Mouse (Mus musculus) megakaryocyte, embryonic 14.5 days (primary cell): ENCODE data around the gene Optc. TPM values are rescaled to one million over a fixed set of nuclear protein-coding genes. Genes with fewer than 3 reads are reported as not detected.

Source experiments
- H3K27me3 ChIP-seq: replicated peaks from 2 replicates; pipeline ENCODE3; 2012; ENCODE audit warnings: inconsistent platforms
- H3K36me3 ChIP-seq: replicated peaks from 2 replicates; pipeline ENCODE3; 2012; ENCODE audit warnings: low read length, inconsistent platforms, mixed read lengths
- H3K4me1 ChIP-seq: 2 replicates; pipeline ENCODE4 v1.6.1; 2012; ENCODE audit warnings: inconsistent platforms
- H3K4me3 ChIP-seq: replicated peaks from 2 replicates; pipeline ENCODE3; 2012; ENCODE audit warnings: moderate library complexity, mild to moderate bottlenecking, inconsistent platforms
- H3K9me3 ChIP-seq: 2 replicates; pipeline ENCODE4 v1.6.1; 2012; ENCODE audit warnings: inconsistent platforms
- FLI1 ChIP-seq: IDR thresholded peaks from 2 replicates; pipeline ENCODE4 v1.6.1; 2012; ENCODE audit warnings: low read length, inconsistent platforms, mixed read lengths
- GATA1 ChIP-seq: IDR thresholded peaks from 3 replicates; pipeline ENCODE4 v1.6.1; 2012; ENCODE audit warnings: mixed read lengths, low read length, inconsistent platforms, borderline replicate concordance
- polyA plus RNA-seq: library from polyadenylated mRNA; stranded (reverse); fragments of >175 nt; gene quantifications from 2 replicates; pipeline ENCODE4 v1.2.3, GENCODE M21; 2012; ENCODE audit warnings: low replicate concordance; ENCODE audit not compliant: insufficient read depth

Optc gene
- polyA plus RNA-seq, 1 experiment: not detected

DNA sequence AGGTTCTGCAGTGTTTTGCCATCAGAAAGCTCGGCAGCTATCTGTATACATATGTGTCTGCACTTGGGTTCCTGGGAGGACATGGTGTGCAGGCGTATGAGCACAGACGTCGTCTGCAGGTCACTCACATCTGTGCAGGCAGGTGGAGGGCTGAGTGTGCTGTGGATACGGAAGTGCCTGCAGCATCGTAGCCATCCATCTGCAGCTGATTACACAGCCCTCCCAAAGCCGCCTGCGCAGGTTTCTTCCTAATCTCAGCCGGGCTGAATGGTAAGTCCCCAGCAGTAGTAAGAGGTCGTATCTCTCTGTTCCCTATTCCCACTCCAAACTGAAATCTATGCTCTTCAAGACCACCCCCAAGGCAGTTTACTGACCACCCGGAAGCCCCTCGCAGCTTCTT lies 1.4 kb downstream of the Optc start:
- no peak for TF ChIP-seq FLI1
- no peak for TF ChIP-seq GATA1
- no peak overlapping the region for H3K4me3 ChIP-seq
- H3K27me3 ChIP-seq: peaks cover 88% of the 10 kb centered on the region
- H3K36me3 ChIP-seq: no peaks in the 10 kb centered on the region
- H3K9me3 ChIP-seq: no peaks in the 10 kb centered on the region
- H3K4me1 ChIP-seq: peaks cover 35% of the 10 kb centered on the region

DNA sequence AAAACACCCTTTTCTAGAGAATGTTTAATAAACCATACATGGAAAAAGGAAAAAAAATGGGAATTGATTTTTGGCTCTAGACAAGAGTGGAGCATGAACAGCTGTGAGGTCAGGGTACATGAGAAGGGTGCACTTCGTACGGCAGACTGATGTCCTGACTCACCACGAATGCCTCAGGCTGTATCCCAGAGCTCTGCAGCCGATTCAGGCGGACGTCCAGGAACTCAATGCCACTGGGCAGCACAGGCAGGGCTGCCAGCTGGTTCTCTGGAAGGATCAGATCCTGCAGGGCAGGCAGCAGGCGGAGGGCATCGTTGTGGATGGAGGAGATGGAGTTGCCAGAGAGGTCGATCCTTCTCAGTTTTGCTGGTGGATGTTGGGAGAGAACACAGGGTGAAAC lies 7.0 kb downstream of the Optc start:
- Histone ChIP-seq H3K9me3 (no peaks in the 10 kb centered on the region), H3K36me3 (no peaks in the 10 kb centered on the region), H3K4me1 (peaks cover 51% of the 10 kb centered on the region), H3K27me3 (peaks cover 50% of the 10 kb centered on the region), H3K4me3 (no peak overlapping the region)
- TF ChIP-seq GATA1 (no peak), FLI1 (no peak)

DNA sequence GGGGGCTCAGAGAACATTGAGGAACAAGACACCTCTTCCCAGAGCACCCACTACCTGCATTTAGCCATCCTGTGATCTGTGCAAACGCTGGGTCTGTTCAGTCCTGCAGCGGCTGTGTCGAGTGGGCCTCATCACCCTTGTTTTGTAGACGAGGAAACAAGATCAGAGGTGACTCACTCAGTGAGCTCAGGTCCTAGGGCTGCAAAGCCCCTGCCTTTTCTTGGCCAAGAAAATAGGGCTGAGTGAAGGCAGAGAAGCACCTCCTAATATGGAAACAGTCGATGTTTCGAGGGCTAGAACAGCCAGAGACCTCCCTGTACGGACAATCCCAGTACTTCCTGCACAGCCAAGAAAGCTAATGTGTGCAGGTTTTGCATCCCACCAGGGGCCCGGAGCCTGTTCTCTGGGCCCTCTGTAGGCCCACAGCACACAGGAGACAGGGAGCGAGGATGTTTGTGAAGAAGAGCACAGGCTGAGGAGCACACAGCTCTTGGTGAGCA lies 8.7 kb downstream of the Optc start:
- Histone ChIP-seq H3K4me1 (peaks cover 60% of the 10 kb centered on the region), H3K9me3 (no peaks in the 10 kb centered on the region), H3K27me3 (peaks cover 37% of the 10 kb centered on the region), H3K36me3 (no peaks in the 10 kb centered on the region), H3K4me3 (no peak overlapping the region)
- TF ChIP-seq GATA1: no peak
- TF ChIP-seq FLI1: no peak

DNA sequence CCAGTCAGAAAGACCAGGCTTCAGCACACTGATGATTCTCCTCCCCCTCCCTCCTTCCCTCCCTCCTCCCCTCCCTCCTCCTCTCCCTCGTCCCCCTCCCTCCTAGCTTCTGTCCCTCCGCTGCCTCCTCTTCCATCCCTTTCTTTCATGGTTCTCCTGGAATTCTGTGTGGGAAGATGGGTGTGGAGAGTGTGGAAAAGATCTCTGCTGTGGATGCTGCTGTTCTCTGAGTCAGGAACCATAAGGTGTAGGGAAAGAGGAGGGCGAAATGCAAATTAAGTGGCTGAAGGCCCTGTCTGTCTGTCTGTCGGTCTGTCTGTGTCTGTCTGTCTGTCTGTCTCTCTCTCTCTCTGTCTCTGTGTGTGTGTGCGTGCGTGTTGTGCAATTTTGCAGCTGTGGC lies 10.5 kb downstream of the Optc start:
- H3K27me3 ChIP-seq: peaks cover 23% of the 10 kb centered on the region
- no peaks in the 10 kb centered on the region for H3K9me3 ChIP-seq
- H3K4me3 ChIP-seq: no peak overlapping the region

DNA sequence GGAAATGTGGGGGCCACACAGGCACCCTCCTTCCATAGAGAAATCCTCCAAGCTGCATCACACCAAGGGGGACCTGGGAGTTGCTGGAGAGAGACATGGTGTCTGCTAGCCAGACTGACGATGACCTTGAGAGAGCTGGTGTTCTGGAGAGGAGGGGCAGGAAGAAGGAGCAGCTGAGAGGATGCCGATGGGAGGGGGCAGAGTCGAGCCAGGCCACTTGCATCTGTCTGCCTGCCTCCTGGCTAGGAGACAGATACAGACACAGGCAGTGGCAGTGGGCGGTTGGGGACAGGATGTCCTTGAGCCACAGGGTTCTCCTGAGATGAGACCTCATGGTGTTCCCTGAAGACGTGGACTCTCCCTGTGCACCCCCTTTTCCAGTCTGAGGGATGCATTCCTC lies 16.3 kb downstream of the Optc start:
- Histone ChIP-seq H3K9me3 (peaks cover 15% of the 10 kb centered on the region), H3K4me3 (peak overlapping the region; percentile 82), H3K36me3 (peaks cover 5% of the 10 kb centered on the region), H3K4me1 (peaks cover 93% of the 10 kb centered on the region), H3K27me3 (peaks cover 36% of the 10 kb centered on the region)
- TF ChIP-seq GATA1 (no peak), FLI1 (no peak)

More for the DNA sequence above, 10.5 kb downstream of the Optc start:
- no peak for TF ChIP-seq FLI1
- TF ChIP-seq GATA1: no peak
- H3K36me3 ChIP-seq: no peaks in the 10 kb centered on the region
- H3K4me1 ChIP-seq: peaks cover 74% of the 10 kb centered on the region

DNA sequence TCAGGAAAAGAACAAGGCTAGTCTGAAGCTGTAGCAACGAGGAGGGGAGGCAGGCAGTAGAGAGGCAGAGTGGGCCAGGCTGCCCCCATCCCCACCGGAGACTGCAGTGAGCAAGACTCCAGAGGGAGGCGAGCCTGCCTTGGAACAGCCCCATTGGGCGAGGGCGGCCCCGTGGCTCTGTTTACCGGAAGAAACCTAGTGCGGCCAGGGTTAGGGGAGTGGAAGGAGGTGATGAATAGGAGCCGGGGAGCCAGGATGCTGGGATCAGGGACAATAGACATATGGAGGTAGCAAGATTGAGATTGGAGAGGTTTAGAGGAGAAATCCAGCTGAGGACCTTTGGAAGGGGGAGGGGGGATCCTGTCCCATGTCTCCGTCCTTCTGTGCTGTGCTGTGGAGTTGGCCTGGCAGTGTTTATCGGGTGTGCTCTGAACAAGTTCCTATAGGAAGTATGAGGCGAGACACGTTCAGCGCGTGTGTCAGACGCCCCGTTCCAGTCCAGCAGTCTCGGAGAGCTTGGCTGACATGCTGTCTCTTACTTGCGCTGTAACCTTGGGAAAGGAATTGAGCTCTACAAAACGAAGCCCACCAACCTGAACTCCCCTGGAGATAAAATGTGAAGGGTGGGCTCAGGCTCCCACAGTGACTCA lies 17.7 kb downstream of the Optc start:
- TF ChIP-seq GATA1 (no peak), FLI1 (no peak)
- H3K4me3 ChIP-seq: no peak overlapping the region
- H3K27me3 ChIP-seq: peaks cover 48% of the 10 kb centered on the region
- H3K9me3 ChIP-seq: peaks cover 15% of the 10 kb centered on the region
- peaks cover 87% of the 10 kb centered on the region for H3K4me1 ChIP-seq
- H3K36me3 ChIP-seq: peaks cover 5% of the 10 kb centered on the region

DNA sequence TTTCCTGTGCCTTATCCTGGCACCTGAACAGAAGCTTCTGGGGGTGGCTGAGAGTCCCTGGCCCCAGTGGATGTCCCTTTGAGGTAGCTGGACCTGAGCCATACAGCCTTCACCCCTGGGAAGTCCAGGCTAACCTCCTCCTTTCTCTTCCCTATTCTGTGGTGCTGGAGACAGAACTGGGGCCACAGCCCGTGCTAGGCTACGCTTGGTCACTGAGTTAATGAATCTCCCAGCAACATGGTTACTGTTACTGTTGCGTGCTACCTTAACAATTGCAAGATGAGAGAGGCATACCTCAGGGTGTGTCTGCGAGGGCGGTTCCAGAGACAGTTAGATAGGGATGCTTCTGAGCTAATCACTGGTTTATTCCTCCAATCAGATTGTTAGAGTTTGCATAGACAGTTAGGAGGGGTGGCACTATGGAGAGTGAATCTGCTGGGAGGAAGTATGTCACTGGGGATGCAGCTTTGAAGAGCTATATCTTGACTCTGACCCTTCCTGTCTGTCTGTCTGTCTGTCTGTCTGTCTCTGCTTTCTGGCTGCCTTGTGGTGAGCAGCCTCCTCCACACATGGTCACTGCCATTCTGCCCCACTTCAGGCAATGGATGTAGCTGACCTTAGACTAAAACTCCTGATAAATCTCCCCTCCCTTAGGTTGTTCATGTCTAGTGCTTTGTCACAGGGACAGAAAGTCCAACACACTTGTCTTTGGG lies 20.1 kb downstream of the Optc start:
- H3K4me3 ChIP-seq: peak overlapping the region; percentile 46
- peaks cover 70% of the 10 kb centered on the region for H3K4me1 ChIP-seq
- peaks cover 5% of the 10 kb centered on the region for H3K36me3 ChIP-seq
- peaks cover 15% of the 10 kb centered on the region for H3K9me3 ChIP-seq
- no peak for TF ChIP-seq GATA1
- TF ChIP-seq FLI1: no peak
- peaks cover 62% of the 10 kb centered on the region for H3K27me3 ChIP-seq

DNA sequence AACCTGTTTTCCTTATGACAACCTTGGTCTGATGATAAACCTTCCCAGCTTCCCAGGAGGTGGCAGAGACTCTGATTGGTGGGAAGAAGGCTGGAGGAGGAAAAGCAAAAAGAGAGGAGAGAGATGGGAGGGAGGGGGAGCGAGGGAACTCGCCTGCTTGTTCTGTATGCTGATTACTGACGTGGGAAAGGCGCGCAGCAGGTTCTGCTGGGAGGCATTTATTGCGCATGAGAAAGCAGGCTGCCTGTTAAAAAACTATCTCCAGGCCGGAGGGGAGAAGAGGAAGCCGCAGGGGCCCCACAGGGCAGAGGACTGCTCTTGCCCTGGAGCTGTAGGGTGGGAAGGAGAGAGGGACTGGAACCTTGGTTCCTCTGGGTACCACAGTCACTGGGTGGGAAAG lies 20.8 kb downstream of the Optc start:
- Histone ChIP-seq H3K4me1 (peaks cover 64% of the 10 kb centered on the region), H3K36me3 (peaks cover 5% of the 10 kb centered on the region), H3K27me3 (peaks cover 66% of the 10 kb centered on the region), H3K4me3 (peak overlapping the region; percentile 59), H3K9me3 (peaks cover 15% of the 10 kb centered on the region)
- no peak for TF ChIP-seq GATA1
- no peak for TF ChIP-seq FLI1

DNA sequence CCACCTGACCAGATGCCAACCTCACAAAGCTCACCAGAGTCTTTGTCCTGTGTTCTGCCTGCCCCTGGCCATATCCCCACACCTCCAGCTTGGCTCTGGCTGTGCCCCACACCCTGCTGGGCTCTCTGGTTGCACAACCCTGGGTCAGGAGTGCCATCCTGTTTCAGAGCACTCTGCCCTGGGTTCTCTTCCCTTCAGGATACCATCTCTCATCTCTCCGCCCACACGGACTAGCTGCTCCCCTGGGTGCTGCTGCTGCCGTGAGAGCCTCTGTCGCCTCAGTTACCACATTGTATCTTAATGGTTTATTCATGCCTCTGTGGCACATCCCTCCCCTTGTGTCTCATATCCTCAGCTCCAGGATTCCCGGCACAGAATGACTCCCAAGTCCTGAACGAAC lies 21.4 kb downstream of the Optc start:
- peaks cover 5% of the 10 kb centered on the region for H3K36me3 ChIP-seq
- no peak overlapping the region for H3K4me3 ChIP-seq
- H3K27me3 ChIP-seq: peaks cover 68% of the 10 kb centered on the region
- H3K4me1 ChIP-seq: peaks cover 57% of the 10 kb centered on the region
- peaks cover 15% of the 10 kb centered on the region for H3K9me3 ChIP-seq
- no peak for TF ChIP-seq FLI1
- TF ChIP-seq GATA1: no peak

DNA sequence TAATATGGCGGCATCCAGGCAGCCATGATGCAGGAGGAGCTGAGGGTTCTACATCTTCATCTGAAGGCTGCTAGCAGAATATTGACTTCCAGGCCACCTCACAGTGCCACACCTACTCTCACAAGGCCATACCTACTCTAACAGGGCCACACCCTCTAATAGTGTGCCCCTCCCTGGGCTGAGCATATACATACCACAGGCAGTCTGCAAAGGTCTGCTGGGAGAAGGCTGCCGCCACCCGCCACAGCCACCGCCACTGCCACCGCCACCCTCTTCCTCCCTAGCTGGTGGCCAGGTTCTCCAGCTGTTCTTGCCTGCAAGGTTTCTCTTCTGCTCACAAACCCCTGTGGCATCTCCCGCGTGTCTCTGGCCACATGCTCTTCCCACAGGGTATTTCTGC lies 22.0 kb downstream of the Optc start:
- H3K4me1 ChIP-seq: peaks cover 52% of the 10 kb centered on the region

More for the DNA sequence above, 22.0 kb downstream of the Optc start:
- H3K9me3 ChIP-seq: peaks cover 15% of the 10 kb centered on the region
- peaks cover 5% of the 10 kb centered on the region for H3K36me3 ChIP-seq
- H3K27me3 ChIP-seq: peaks cover 71% of the 10 kb centered on the region
- TF ChIP-seq FLI1 (no peak), GATA1 (no peak)
- no peak overlapping the region for H3K4me3 ChIP-seq
